Mouse (Mus musculus): Measurements from ENCODE around the gene Gm13290.
"Not testable (repeated sequence)": the region's sequence is repeated elsewhere in the genome, so short reads cannot be mapped to it uniquely, and the experiment has no call there.

The Gm13290 gene

GRCm38 (mm10) chr4:88773534-88773933, at the start of gene Gm13290:
TSS of gene Gm13290 (plus strand) at chr4:88773834.
- not testable (repeated sequence) for DNase-seq (ENCODE audit: low spot score)

GRCm38 (mm10) chr4:88726727-88727126, 46.9 kb upstream of the Gm13290 start:
- no peak for DNase-seq (ENCODE audit: low spot score)

- peak; percentile 40 for DNase-seq (ENCODE audit: low spot score)
Measured at GRCm38 (mm10) chr4:88727324-88727723, 46.3 kb upstream of the Gm13290 start.

- DNase-seq (ENCODE audit: low spot score) = peak; percentile 76
Measured at GRCm38 (mm10) chr4:88738480-88738879, 35.2 kb upstream of the Gm13290 start.

- DNase-seq (ENCODE audit: low spot score) = no peak
Measured at GRCm38 (mm10) chr4:88739036-88739435, 34.6 kb upstream of the Gm13290 start.

GRCm38 (mm10) chr4:88741426-88741825, 32.2 kb upstream of the Gm13290 start:
- no peak for DNase-seq (ENCODE audit: low spot score)

- DNase-seq (ENCODE audit: low spot score) = no peak
Measured at GRCm38 (mm10) chr4:88742771-88743371, 30.8 kb upstream of the Gm13290 start.

- DNase-seq (ENCODE audit: low spot score) = no peak
Measured at GRCm38 (mm10) chr4:88744207-88744606, 29.4 kb upstream of the Gm13290 start.

- no peak for DNase-seq (ENCODE audit: low spot score)
Measured at GRCm38 (mm10) chr4:88749926-88750325, 23.7 kb upstream of the Gm13290 start.

GRCm38 (mm10) chr4:88754818-88755340, 18.8 kb upstream of the Gm13290 start, which contains the start of gene Gm13271:
TSS of gene Gm13271 (plus strand) at chr4:88754868.
- peak; percentile 62 for DNase-seq (ENCODE audit: low spot score)

- peak; percentile 12 for DNase-seq (ENCODE audit: low spot score)
Measured at GRCm38 (mm10) chr4:88756581-88757513, 16.8 kb upstream of the Gm13290 start.

- peak; percentile 87 for DNase-seq (ENCODE audit: low spot score)
Measured at GRCm38 (mm10) chr4:88757628-88758031, 16.0 kb upstream of the Gm13290 start.

GRCm38 (mm10) chr4:88758751-88759150, 14.9 kb upstream of the Gm13290 start:
- not testable (repeated sequence) for DNase-seq (ENCODE audit: low spot score)

GRCm38 (mm10) chr4:88759610-88760268, 13.9 kb upstream of the Gm13290 start, which contains the start of gene Gm13283:
TSS of gene Gm13283 (plus strand) at chr4:88760119.
- peak; percentile 22 for DNase-seq (ENCODE audit: low spot score)

- DNase-seq (ENCODE audit: low spot score) = peak; percentile 80
Measured at GRCm38 (mm10) chr4:88760431-88760830, 13.2 kb upstream of the Gm13290 start.

- DNase-seq (ENCODE audit: low spot score) = peak; percentile 71
Measured at GRCm38 (mm10) chr4:88761776-88762175, 11.9 kb upstream of the Gm13290 start.

- peak; percentile 10 for DNase-seq (ENCODE audit: low spot score)
Measured at GRCm38 (mm10) chr4:88762341-88762740, 11.3 kb upstream of the Gm13290 start.

GRCm38 (mm10) chr4:88763384-88764018, 10.1 kb upstream of the Gm13290 start:
- peak; percentile 56 for DNase-seq (ENCODE audit: low spot score)

GRCm38 (mm10) chr4:88776622-88777021, 3.0 kb downstream of the Gm13290 start, which contains the start of gene Gm13289:
TSS of gene Gm13289 (plus strand) at chr4:88776922.
- DNase-seq (ENCODE audit: low spot score) = not testable (repeated sequence)

- DNase-seq (ENCODE audit: low spot score) = not testable (repeated sequence)
Measured at GRCm38 (mm10) chr4:88779550-88779949, 5.9 kb downstream of the Gm13290 start, which contains the start of gene Gm13272. TSS of gene Gm13272 (plus strand) at chr4:88779850.

- DNase-seq (ENCODE audit: low spot score) = not testable (repeated sequence)
Measured at GRCm38 (mm10) chr4:88780320-88780719, 6.7 kb downstream of the Gm13290 start.
